Mouse (Mus musculus) frontal cortex, adult (tissue): ENCODE measurements around the gene Olfr555.
"Not testable (repeated sequence)": the region's sequence is repeated elsewhere in the genome, so short reads cannot be mapped to it uniquely, and the experiment has no call there.

ENCODE experiments used
- ATAC-seq: cut with Nextera tagmentation; 2 replicates; pipeline ENCODE4 v1.9.2; 2017; ENCODE audit warnings: mild to moderate bottlenecking, moderate library complexity, mixed read lengths; ENCODE audit not compliant: low TSS enrichment

The Olfr555 gene

GRCm38 (mm10) chr7:102658523-102658922 lies at the start of gene Olfr555:
TSS of gene Olfr555 (plus strand) at chr7:102658823.
- ATAC-seq, result no peak

- ATAC-seq, result no peak
Observed at GRCm38 (mm10) chr7:102618118-102618517, 40.5 kb upstream of the Olfr555 start, which contains the start of gene Olfr553. TSS of gene Olfr553 (minus strand) at chr7:102618218.

GRCm38 (mm10) chr7:102619608-102620007 lies 39.0 kb upstream of the Olfr555 start:
- ATAC-seq, result no peak

- not testable (repeated sequence) for ATAC-seq
Observed at GRCm38 (mm10) chr7:102620368-102620767, 38.3 kb upstream of the Olfr555 start.

GRCm38 (mm10) chr7:102636665-102637064 lies 22.0 kb upstream of the Olfr555 start:
- ATAC-seq, result no peak

- ATAC-seq, result no peak
Observed at GRCm38 (mm10) chr7:102638132-102638531, 20.5 kb upstream of the Olfr555 start, which contains the start of gene Olfr554. TSS of gene Olfr554 (plus strand) at chr7:102638432.

GRCm38 (mm10) chr7:102644945-102645344 lies 13.7 kb upstream of the Olfr555 start:
- ATAC-seq, result not testable (repeated sequence)

- ATAC-seq, result no peak
Observed at GRCm38 (mm10) chr7:102664599-102664998, 6.0 kb downstream of the Olfr555 start, which contains the start of gene Olfr556. TSS of gene Olfr556 (plus strand) at chr7:102664899.

GRCm38 (mm10) chr7:102665378-102665777 lies 6.8 kb downstream of the Olfr555 start:
- ATAC-seq, result no peak

GRCm38 (mm10) chr7:102676225-102676624 lies 17.6 kb downstream of the Olfr555 start:
- ATAC-seq, result no peak

GRCm38 (mm10) chr7:102681916-102682315 lies 23.3 kb downstream of the Olfr555 start:
- ATAC-seq, result no peak

- ATAC-seq, result peak; percentile 100
Observed at GRCm38 (mm10) chr7:102686944-102687501, 28.4 kb downstream of the Olfr555 start, which contains the start of gene Trim68. TSS of gene Trim68 (minus strand) at chr7:102687327.

GRCm38 (mm10) chr7:102695358-102696125 lies 36.9 kb downstream of the Olfr555 start, which contains the start of gene Olfr557:
TSS of gene Olfr557 (plus strand) at chr7:102695910.
- peak; percentile 55; the same call in 1 of the 2 replicates for ATAC-seq

GRCm38 (mm10) chr7:102698461-102698860 lies 39.8 kb downstream of the Olfr555 start:
- no peak for ATAC-seq

- ATAC-seq, result no peak
Observed at GRCm38 (mm10) chr7:102701915-102702314, 43.3 kb downstream of the Olfr555 start, which contains the start of gene Olfr558. TSS of gene Olfr558 (plus strand) at chr7:102702215.
